Mouse (Mus musculus) megakaryocyte progenitor cell, adult 5-6 weeks (primary cell): ENCODE measurements around the gene Itpk1. TPM values are rescaled to one million over a fixed set of nuclear protein-coding genes. Genes with fewer than 3 reads are reported as not detected.
A peak's percentile ranks its signal among the peaks of the same experiment; 100 is the strongest.

Source experiments
- ATAC-seq: replicated peaks from 2 replicates; pipeline ENCODE4 v1.8.0; 2016; ENCODE audit warnings: mild to moderate bottlenecking, moderate TSS enrichment, inconsistent platforms; ENCODE audit not compliant: poor library complexity
- total RNA-seq, 2 experiments: library from RNA; stranded (forward) in 1 of 2; stranded (reverse) in 1 of 2; fragments of 157-497, 149-512 nt in 1 of 2; fragments of 200-1000 nt in 1 of 2; gene quantifications; 2 replicates each; pipeline versions ENCODE4 v1.2.3 to v1.2.4; 2015 to 2017

Gene Itpk1
- 8.6 and 10.5 TPM in 2 replicates for total RNA-seq (2015)
- 15.1 and 15.3 TPM in 2 replicates for total RNA-seq (2017)

GRCm38 (mm10) chr12:102704457-102705198 lies at the start of gene Itpk1:
Gene Itpk1 (minus strand): TSS chr12:102704930.
- peak; percentile 28 for ATAC-seq

- ATAC-seq = no peak
Observed at GRCm38 (mm10) chr12:102748256-102748655, 43.5 kb upstream of the Itpk1 start.

- peak; percentile 74 for ATAC-seq
Observed at GRCm38 (mm10) chr12:102744839-102745238, 40.1 kb upstream of the Itpk1 start.

GRCm38 (mm10) chr12:102743589-102744574 lies 39.2 kb upstream of the Itpk1 start, which contains the start of the genes Moap1 and Tmem251:
Gene Moap1 (minus strand): TSS chr12:102743661.
Gene Tmem251 (plus strand): TSS chr12:102743762.
- peak; percentile 82 for ATAC-seq

GRCm38 (mm10) chr12:102743036-102743588 lies 38.4 kb upstream of the Itpk1 start:
- peak; percentile 18 for ATAC-seq

GRCm38 (mm10) chr12:102742056-102742455 lies 37.3 kb upstream of the Itpk1 start:
- ATAC-seq = no peak

- peak; percentile 30 for ATAC-seq
Observed at GRCm38 (mm10) chr12:102740285-102740684, 35.6 kb upstream of the Itpk1 start.

- ATAC-seq = no peak
Observed at GRCm38 (mm10) chr12:102739096-102739495, 34.4 kb upstream of the Itpk1 start.

GRCm38 (mm10) chr12:102733381-102733780 lies 28.7 kb upstream of the Itpk1 start:
- peak; percentile 87 for ATAC-seq

GRCm38 (mm10) chr12:102730798-102731619 lies 26.3 kb upstream of the Itpk1 start:
- ATAC-seq = no peak

GRCm38 (mm10) chr12:102729855-102730797 lies 25.4 kb upstream of the Itpk1 start:
- peak; percentile 88 for ATAC-seq

GRCm38 (mm10) chr12:102725761-102726175 lies 21.0 kb upstream of the Itpk1 start:
- no peak for ATAC-seq

GRCm38 (mm10) chr12:102725146-102725545 lies 20.4 kb upstream of the Itpk1 start:
- ATAC-seq = no peak

- ATAC-seq = no peak
Observed at GRCm38 (mm10) chr12:102723861-102724260, 19.1 kb upstream of the Itpk1 start.

GRCm38 (mm10) chr12:102722966-102723365 lies 18.2 kb upstream of the Itpk1 start:
- no peak for ATAC-seq

GRCm38 (mm10) chr12:102722451-102722850 lies 17.7 kb upstream of the Itpk1 start:
- no peak for ATAC-seq

GRCm38 (mm10) chr12:102719552-102720315 lies 15.0 kb upstream of the Itpk1 start:
- peak; percentile 83 for ATAC-seq

- peak; percentile 20; the same call in 1 of the 2 replicates for ATAC-seq
Observed at GRCm38 (mm10) chr12:102714654-102715395, 10.1 kb upstream of the Itpk1 start.
